Mouse (Mus musculus) megakaryocyte-erythroid progenitor cell, adult 5-6 weeks (primary cell): Measurements from ENCODE around the gene Macrod2. TPM values are rescaled to one million over a fixed set of nuclear protein-coding genes. Genes with fewer than 3 reads are reported as not detected.
"Not testable (repeated sequence)": the region's sequence is repeated elsewhere in the genome, so short reads cannot be mapped to it uniquely, and the experiment has no call there.

Experiments used
- ATAC-seq: replicated peaks from 2 replicates; pipeline ENCODE4 v1.8.0; 2016; ENCODE audit warnings: mild to moderate bottlenecking, inconsistent platforms; ENCODE audit not compliant: severe bottlenecking, poor library complexity, low FRiP score, low TSS enrichment
- total RNA-seq, 2 experiments: library from RNA; stranded (forward) in 1 of 2; stranded (reverse) in 1 of 2; fragments of 200-1000, 215-1000 nt in 1 of 2; fragments of >200 nt in 1 of 2; fragmentation: Nextera tagmentation in 1 of 2; gene quantifications; 2 replicates each; pipeline ENCODE4 v1.2.3; 2014 to 2017

The Macrod2 gene
- total RNA-seq, 2 experiments from 2014 or later, result 7.4 to 10.8 TPM

DNA sequence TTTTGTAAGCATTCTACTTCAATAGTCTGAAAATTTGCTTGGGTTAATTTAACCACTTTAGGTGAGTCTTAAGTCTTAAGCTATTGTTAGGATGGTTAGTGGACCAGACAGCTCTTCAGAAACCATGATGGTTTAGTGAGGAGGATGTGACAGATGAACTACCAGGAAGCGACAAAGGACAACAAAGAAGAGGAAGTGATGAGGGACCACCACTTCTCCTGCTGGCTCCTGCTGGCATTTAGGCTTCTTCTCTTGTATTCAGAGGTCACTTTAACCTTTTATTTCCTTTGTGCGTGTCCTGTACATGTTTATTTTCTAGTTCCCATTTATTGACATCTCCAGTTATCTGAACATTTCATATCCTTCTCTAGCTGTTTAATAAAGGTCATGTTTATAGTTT, 295.8 kb downstream of the Macrod2 start:
- no peak for ATAC-seq

DNA sequence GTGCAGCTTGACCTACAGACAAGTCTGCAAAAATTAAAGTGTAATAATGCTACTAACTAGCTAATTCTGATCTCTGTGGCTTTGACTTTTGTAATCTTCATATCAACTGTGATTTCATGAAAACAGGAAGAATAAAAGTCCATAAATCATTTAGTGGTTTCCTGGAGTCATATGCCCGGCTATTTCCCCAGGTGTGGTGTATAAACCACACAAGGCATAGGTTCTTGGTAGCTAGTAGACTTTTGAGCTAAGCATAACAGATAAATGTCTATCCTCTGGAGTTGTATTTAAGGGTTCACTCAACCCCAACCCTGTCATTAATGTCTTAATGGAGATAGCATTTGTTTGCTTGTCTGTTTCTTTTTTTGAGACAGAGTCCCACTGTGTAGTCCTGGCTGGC, 296.3 kb downstream of the Macrod2 start:
- no peak for ATAC-seq

DNA sequence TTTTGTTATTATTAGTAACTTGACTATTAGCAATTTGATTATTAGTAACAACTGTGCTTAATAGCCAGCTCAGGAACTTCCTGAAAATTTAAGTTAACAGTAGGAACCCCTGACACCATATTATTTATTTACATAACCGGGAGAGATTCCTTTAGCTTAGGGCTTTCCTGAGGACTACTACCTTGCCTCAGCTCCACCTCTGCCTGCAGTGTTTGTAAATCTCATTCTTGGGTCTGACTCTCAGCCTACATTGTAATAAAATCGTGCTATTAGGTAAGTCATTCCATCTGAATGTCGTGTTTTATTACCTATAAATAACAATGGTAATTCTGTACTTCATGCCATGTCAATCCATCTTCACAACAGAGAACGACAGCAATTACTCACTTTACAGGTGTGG, 297.4 kb downstream of the Macrod2 start:
- no peak for ATAC-seq

GRCm38 (mm10) chr2:140693845-140694244, 298.7 kb downstream of the Macrod2 start:
- no peak for ATAC-seq

GRCm38 (mm10) chr2:140698585-140698984, 303.5 kb downstream of the Macrod2 start:
- no peak for ATAC-seq

- ATAC-seq, result no peak
Measured at GRCm38 (mm10) chr2:140703377-140703776, 308.3 kb downstream of the Macrod2 start.

- ATAC-seq, result no peak
Measured at GRCm38 (mm10) chr2:140704146-140704545, 309.0 kb downstream of the Macrod2 start.

DNA sequence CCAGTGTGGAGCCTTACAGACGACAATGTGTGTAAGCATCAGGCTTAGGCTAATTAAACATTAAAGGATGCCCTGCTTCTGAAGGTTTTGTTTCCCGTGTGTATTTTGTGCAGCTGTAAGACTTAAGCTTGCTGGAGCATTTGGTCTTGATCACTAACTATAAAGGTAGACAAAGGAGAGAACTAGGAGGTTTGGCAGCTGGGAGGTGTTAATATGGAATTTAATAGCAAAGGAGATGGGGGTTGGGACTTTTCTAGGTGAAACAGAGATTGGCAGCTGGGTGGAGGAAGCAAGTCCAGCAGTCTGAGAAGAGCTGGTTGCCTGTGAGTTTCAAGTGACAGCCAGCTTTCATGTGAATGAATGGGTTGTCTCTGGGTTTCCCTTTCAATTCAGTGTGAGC, 310.2 kb downstream of the Macrod2 start:
- no peak for ATAC-seq

GRCm38 (mm10) chr2:140707550-140707949, 312.4 kb downstream of the Macrod2 start:
- ATAC-seq, result no peak

- no peak for ATAC-seq
Measured at GRCm38 (mm10) chr2:140715822-140716221, 320.7 kb downstream of the Macrod2 start.

- ATAC-seq, result no peak
Measured at GRCm38 (mm10) chr2:140717407-140717806, 322.3 kb downstream of the Macrod2 start.

- no peak for ATAC-seq
Measured at GRCm38 (mm10) chr2:140732616-140733183, 337.6 kb downstream of the Macrod2 start.

GRCm38 (mm10) chr2:140740511-140740910, 345.4 kb downstream of the Macrod2 start:
- no peak for ATAC-seq

DNA sequence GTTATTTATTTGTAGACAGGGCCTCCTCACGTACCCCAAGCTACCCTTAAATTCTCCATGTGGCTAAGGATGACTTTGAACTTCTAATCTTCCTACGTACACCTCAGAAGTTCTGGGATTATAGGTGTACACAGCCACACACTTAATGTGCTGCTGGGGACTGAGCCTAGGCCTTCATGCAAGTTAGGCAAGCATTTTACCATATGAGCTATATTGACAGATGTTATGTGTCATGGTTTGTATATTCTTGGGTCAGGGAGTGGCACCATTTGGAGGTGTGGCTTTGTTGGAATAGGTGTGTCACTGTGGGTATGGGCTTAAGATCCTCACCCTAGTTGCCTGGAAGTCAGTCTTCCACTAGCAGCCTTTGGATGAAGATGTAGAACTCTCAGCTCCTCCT, 347.8 kb downstream of the Macrod2 start:
- not testable (repeated sequence) for ATAC-seq

DNA sequence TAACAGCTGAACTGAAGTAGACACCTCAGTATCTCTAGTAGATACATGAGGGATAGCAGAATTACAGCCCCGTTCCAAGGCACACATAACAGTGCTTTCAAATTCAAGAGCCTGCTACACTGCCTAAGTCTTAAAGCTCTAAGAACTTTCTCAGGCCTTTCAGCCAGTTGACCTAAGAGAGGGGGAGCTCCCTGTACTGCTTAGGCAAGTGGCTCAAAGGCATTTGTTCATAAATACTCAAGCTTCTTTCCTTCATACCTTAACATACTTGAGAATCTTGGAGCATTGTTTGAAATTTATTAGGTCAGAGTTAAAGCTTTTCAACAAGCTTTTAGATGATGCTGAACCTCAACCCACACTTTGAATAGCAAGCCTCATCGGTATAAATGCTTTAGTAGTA, 363.8 kb downstream of the Macrod2 start:
- ATAC-seq, result no peak

DNA sequence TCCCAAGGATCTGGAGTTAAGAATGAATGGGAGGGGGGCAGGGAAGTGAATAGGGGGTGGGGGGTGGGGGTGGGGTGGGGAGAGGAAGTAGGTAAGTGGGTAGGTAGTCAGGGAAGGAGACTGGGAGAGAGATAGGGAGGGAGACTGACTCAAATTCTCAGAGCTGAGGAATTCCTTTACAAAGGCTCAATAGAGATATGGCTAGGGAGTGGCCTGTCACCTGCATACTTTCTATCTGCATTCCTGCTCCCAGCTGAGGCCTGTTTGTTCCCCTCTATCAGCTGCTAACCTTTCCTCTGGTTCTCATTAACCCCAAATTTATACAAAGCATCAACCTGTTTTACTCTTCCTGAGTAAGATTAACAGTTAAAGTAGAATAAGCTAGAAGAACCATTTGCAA, 364.6 kb downstream of the Macrod2 start:
- no peak for ATAC-seq

DNA sequence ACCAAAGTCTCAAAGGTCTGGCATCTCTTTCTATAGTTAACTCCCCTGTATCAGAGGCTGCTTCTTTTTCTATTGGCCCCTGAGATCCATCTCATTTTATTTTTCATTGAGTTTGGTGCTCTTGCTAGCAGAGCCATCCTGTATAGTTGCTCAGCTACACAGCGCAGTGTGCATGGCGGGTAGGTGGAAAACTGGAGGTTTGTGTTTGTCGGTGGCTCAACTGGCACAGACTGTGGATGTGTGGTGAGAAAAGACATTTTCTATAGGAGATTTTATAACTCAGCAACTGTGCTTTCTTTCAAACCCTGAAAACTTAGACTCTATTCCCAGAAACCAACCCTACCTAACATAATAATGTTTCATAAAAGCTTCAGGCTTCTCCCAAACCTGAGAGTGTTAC, 365.0 kb downstream of the Macrod2 start:
- no peak for ATAC-seq

- ATAC-seq, result no peak
Measured at GRCm38 (mm10) chr2:140763076-140763891, 368.2 kb downstream of the Macrod2 start.

DNA sequence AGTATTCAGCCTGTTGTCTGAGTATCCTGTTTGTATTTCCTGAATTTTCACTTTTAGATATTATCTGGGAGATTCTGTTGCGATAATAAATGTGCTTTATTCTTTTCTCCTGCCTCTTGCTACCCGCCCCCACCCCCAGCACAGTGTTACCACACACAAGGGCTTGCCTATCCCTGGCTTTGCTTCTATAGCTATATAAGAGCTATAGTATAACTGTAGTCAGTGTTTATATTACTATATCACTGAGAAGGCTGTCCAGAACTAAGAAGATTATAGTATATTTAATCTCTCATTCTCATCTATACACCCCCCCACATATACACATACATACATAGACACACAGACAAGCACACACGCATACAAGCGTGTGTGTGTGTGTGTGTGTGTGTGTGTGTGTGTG, 374.4 kb downstream of the Macrod2 start:
- no peak for ATAC-seq

DNA sequence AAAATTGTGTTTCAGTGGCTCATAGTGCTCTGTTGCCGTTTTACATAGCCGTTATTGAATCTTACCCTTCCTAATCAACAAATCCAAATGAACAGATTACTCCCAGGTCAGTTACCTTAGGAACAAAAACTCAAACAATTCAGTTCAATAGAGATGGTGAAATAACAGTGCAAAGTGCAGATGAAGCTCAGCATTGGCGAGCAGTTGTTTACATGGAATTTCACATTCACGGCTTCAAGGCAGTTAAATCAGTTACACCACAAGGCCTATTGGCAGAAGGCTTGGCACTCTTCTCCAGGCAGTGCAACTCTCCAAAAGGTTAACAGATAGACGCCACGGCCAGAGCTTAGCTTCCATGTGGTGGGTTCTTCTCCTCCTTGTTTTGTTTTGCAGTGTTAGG, 377.7 kb downstream of the Macrod2 start:
- ATAC-seq, result no peak

DNA sequence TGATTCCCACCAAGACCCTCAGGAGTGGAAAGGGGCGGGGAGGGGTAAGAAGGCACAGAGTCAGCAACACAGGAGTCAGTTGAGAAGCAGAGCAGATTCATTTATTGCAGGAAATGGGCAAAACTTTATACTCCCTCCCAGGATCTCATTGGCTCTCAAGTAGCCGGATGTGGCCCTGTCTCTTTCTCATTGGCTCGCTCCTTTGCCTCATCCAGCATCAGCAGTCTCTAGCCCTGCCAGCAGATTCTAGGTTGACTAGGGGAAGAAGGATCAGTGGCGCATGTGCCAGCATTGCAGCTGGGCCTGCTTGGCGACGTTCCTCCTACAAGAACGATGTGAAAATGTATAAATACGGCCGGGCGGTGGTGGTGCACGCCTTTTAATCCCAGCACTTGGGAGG, 378.3 kb downstream of the Macrod2 start:
- no peak for ATAC-seq
